Mouse (Mus musculus) testis, adult 2 months (tissue): Measurements from ENCODE around the gene Armc10. TPM values are rescaled to one million over a fixed set of nuclear protein-coding genes. Genes with fewer than 3 reads are reported as not detected.
"Not testable (repeated sequence)": the region's sequence is repeated elsewhere in the genome, so short reads cannot be mapped to it uniquely, and the experiment has no call there.

Experiments used
- H3K27ac ChIP-seq: fragments of 200-500 bp; 2 replicates; pipeline ENCODE4 v1.5.1; 2012; ENCODE audit warnings: low read depth, low read length; ENCODE audit not compliant: control insufficient read depth, insufficient read depth
- H3K27me3 ChIP-seq: fragments of 200-500 bp; 2 replicates; pipeline ENCODE4 v1.6.1; 2012; ENCODE audit warnings: mild to moderate bottlenecking, low read length, moderate library complexity; ENCODE audit not compliant: control insufficient read depth, insufficient read depth
- H3K36me3 ChIP-seq: fragments of 200-500 bp; 2 replicates; pipeline ENCODE4 v1.6.1; 2012; ENCODE audit warnings: mild to moderate bottlenecking, low read length; ENCODE audit not compliant: control insufficient read depth, insufficient read depth
- H3K4me1 ChIP-seq: fragments of 200-500 bp; 2 replicates; pipeline ENCODE4 v1.6.1; 2012; ENCODE audit warnings: low read length; ENCODE audit not compliant: control insufficient read depth, insufficient read depth
- H3K4me3 ChIP-seq: fragments of 200-500 bp; 2 replicates; pipeline ENCODE4 v1.5.1; 2012; ENCODE audit warnings: low read depth, mild to moderate bottlenecking, low read length, moderate library complexity, mixed read lengths; ENCODE audit not compliant: control insufficient read depth
- CTCF ChIP-seq: fragments of 200-500 bp; IDR thresholded peaks from 2 replicates; pipeline ENCODE4 v1.5.1; 2012; ENCODE audit warnings: low read depth, mild to moderate bottlenecking, inconsistent platforms, low read length, moderate library complexity; ENCODE audit not compliant: control insufficient read depth, insufficient read depth, insufficient replicate concordance
- POLR2A ChIP-seq: fragments of 200-500 bp; IDR thresholded peaks from 2 replicates; pipeline ENCODE4 v1.6.1; 2012; ENCODE audit warnings: low read depth, mild to moderate bottlenecking, inconsistent platforms, low read length, moderate library complexity; ENCODE audit not compliant: control insufficient read depth
- polyA plus RNA-seq: library from polyadenylated mRNA; depleted of rRNA; stranded (reverse); fragments of >200 nt; gene quantifications from 2 replicates; pipeline ENCODE4 v1.2.3, GENCODE M21; 2012

The Armc10 gene
- polyA plus RNA-seq, 1 experiment: 8.9 TPM

DNA sequence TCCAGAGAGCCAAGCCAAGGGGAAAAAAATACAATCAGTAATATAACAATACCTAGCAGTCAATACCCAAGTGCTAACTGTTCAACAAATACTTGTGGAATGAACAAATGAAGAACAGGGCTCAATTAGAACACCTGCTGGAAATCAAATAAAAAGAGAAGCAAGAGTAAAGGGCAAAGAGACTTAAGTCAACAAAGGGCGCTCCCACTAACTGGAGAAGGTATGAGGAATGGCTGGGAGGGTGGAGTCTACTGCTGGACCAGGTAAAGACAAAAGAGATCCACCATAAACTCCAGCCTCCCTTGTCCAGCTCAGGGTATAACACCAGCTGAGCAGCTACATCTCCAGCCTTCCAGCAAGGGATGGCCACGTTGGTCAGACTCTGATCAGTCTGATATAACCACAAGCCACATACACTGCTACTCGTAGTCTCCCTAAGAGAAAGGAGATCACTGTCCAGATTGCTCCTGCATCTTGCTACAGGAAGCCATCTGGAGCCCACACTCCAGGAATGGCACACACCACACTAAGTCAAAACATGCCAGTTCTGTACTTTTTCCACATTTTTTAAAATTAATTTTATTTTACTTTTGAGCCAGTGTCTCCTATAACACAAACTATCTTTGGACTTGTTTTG is 49.4 kb downstream of the Armc10 start:
- H3K27me3 ChIP-seq: no peaks in the 10 kb centered on the region
- H3K4me3 ChIP-seq: no peak overlapping the region
- H3K4me1 ChIP-seq: no peaks in the 10 kb centered on the region
- no peak for TF ChIP-seq POLR2A
- TF ChIP-seq CTCF: no peak
- H3K36me3 ChIP-seq: no peaks in the 10 kb centered on the region
- no peak overlapping the region for H3K27ac ChIP-seq

DNA sequence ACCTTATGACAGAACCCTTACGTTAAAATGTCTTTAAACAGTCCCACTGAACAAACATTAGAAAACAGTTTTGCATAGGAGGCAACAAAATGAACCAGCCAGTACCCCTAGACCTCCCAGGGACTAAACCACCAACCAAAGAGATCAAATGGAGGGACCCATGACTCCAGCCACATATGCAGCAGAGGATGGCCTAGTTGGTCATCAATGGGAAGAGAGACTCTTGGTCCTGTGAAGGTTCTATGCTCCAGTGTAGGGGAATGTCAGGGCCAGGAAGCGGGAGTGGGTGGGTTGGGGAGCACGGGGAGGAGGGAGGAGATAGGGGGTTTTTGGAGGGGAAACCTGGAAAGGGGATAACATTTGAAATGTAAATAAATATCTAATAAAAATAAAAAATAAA is 53.9 kb downstream of the Armc10 start:
- not testable (repeated sequence) for H3K36me3 ChIP-seq, H3K27ac ChIP-seq, H3K27me3 ChIP-seq, H3K4me3 ChIP-seq, H3K4me1 ChIP-seq

DNA sequence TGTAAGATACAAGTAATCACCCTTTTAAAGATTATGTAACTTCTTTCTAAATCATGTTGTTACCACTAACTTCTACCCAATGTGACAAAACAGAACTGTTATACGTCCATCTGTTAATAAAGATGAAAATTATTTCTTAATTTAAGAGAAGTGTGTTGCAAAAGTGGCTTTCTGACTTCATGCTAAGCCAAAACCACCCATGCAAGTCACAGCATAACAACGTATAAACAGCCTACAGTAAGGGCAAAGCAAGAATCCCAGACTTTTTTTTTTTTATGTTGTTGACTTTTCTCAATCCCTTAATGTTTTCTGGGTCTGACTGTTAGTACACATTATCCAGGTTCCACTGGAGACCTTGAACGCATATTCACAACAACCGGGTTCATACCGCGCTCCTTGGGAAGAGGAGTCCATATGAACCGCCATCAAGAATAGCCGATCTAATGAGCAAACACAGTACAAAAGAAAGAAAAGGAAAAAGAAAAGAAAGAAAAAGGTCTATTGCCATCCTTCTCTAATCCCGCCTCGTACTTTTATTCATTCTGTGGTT is 54.7 kb downstream of the Armc10 start:
- TF ChIP-seq CTCF (no peak), POLR2A (no peak)
- Histone ChIP-seq H3K4me3 (peak overlapping the region; percentile 51; the same call in 1 of the 2 replicates), H3K27ac (no peak overlapping the region; the same call in 1 of the 2 replicates), H3K4me1 (no peaks in the 10 kb centered on the region; the same call in 1 of the 2 replicates), H3K27me3 (no peaks in the 10 kb centered on the region), H3K36me3 (no peaks in the 10 kb centered on the region)

DNA sequence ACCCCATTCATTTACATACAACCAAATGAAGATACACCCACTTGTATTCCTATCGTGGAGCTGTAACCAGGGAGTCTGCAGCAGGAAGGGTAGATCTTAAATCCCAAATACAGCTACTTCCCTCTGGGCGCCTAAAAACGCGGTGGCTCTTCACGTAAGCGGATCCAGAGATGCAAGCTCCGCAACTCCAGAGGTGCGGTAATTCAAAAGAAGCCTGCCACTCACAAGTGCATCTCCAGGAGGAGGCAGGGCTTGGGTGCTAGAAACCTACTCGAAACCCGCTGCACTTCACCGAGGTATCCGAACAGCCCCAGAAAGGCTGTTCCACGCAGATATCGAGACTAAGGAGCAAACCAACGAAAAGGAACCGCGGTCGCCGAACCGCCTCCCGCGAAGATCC is 55.3 kb downstream of the Armc10 start:
- H3K36me3 ChIP-seq: no peaks in the 10 kb centered on the region
- H3K27me3 ChIP-seq: no peaks in the 10 kb centered on the region
- no peaks in the 10 kb centered on the region; the same call in 1 of the 2 replicates for H3K4me1 ChIP-seq
- TF ChIP-seq CTCF (no peak), POLR2A (no peak)
- H3K4me3 ChIP-seq: peak overlapping the region; percentile 97
- peak overlapping the region; percentile 85 for H3K27ac ChIP-seq

DNA sequence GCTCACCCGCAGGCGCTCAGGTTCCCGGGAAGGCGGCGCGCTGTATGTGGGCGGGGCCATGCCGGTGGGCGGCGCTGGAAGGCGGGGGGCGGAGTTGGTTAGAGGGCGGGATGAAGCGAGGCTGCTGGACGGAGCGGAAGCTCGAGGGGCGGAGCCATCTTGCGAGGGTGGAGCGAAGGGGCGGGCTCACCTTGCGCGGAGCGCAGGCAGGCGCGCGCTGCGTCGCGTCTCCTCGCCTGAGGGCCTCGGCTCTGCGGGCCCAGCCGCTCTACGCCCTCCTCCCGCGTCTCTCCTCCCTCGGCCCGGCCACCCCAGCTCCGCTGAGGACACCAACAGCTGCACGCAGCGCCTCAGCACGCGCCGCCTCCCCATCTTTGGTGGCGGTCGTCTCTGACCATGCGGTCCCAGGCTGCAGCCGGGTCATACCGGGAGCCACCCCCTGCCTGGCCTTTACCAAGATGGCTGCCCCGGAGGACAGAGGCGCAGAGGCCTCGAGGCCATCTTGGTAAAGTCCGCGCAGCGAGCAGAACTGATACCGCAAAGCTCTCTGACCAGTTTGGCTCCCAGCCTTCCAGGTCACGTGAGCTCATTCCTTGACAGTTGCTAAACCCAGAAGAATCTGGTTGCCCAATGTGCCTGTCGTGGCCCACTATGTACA is 55.9 kb downstream of the Armc10 start, which contains the start of gene Napepld:
TSS of gene Napepld (minus strand) at position 46 of the 658 bp plus-strand sequence.
- TF ChIP-seq POLR2A (peak; percentile 100), CTCF (no peak)
- H3K4me1 ChIP-seq: no peaks in the 10 kb centered on the region; the same call in 1 of the 2 replicates
- H3K27ac ChIP-seq: peak within 1 kb of the TSS; percentile 99
- H3K36me3 ChIP-seq: no peaks in the 10 kb centered on the region
- H3K4me3 ChIP-seq: peak within 1 kb of the TSS; percentile 97
- H3K27me3 ChIP-seq: no peaks in the 10 kb centered on the region

DNA sequence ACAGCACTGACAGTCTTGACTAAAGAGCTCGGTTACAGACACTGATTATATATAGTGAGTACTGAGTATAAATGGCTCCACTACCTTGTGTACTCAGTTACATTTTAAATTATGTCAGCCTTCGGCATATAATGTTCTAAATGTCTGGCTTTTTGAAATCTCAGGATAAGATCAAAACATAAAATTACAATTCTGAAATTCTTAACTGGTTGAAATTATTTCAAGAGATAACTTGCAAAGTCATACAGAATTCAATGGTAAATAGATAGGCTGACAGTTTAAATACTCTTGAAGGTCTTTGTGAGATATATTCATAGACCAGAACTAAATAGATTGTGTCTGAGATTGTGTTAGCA is 56.4 kb downstream of the Armc10 start:
- TF ChIP-seq POLR2A (no peak), CTCF (no peak)
- Histone ChIP-seq H3K36me3 (no peaks in the 10 kb centered on the region), H3K27me3 (no peaks in the 10 kb centered on the region), H3K27ac (peak overlapping the region; percentile 99), H3K4me1 (no peaks in the 10 kb centered on the region; the same call in 1 of the 2 replicates), H3K4me3 (peak overlapping the region; percentile 97)

DNA sequence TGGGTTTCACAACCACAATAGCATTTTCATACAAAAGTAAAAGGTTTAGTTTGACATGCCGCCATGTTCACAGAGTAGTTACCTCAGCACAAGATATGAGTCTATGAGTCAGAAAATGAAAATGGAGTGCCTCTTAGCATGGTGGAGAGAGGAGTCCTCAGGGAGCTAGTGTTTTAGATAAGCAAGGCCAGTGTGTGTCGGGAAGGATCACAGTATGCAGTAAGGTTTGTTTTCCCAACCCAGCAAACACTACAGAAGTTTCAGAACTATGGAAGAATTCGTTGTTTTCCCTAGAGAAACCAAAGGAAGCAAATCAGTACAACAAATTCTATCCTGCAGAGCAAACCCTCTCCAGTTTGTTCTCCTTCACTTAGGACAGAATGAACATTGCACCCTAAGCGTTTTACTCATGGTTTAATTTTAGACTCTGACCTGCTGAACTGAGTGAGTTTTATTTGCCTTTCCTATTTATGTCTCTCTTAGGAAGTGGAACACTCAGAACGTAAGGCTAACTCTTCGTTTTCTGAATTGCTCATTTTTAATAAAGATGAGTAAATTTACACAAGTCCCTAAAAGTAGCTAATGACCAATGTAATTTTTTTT is 57.4 kb downstream of the Armc10 start:
- peak overlapping the region; percentile 69 for H3K27ac ChIP-seq
- no peaks in the 10 kb centered on the region; the same call in 1 of the 2 replicates for H3K4me1 ChIP-seq
- TF ChIP-seq POLR2A (no peak), CTCF (no peak)
- no peaks in the 10 kb centered on the region for H3K36me3 ChIP-seq
- no peaks in the 10 kb centered on the region for H3K27me3 ChIP-seq
- H3K4me3 ChIP-seq: no peak overlapping the region
